Mouse (Mus musculus) olfactory bulb, adult 2 months (tissue): ENCODE data around the gene Lims1. TPM values are rescaled to one million over a fixed set of nuclear protein-coding genes. Genes with fewer than 3 reads are reported as not detected.

Experiments used
- H3K27ac ChIP-seq: fragments of 200-500 bp; 2 replicates; pipeline ENCODE4 v1.5.1; 2012; ENCODE audit warnings: low read depth, low read length; ENCODE audit not compliant: insufficient read depth
- H3K4me1 ChIP-seq: fragments of 200-500 bp; 2 replicates; pipeline ENCODE4 v1.6.1; 2012; ENCODE audit warnings: low read length; ENCODE audit not compliant: control insufficient read depth, insufficient read depth
- H3K4me3 ChIP-seq: fragments of 200-500 bp; 2 replicates; pipeline ENCODE4 v1.5.1; 2012; ENCODE audit warnings: mild to moderate bottlenecking, low read depth, low read length, moderate library complexity; ENCODE audit not compliant: insufficient read depth
- CTCF ChIP-seq: fragments of 200-500 bp; IDR thresholded peaks from 2 replicates; pipeline ENCODE4 v1.5.1; 2012; ENCODE audit warnings: low read depth, mild to moderate bottlenecking, low read length, moderate library complexity; ENCODE audit not compliant: insufficient read depth
- POLR2A ChIP-seq: fragments of 200-500 bp; IDR thresholded peaks from 2 replicates; pipeline ENCODE4 v1.6.1; 2012; ENCODE audit warnings: mild to moderate bottlenecking, low read depth, low read length, moderate library complexity; ENCODE audit not compliant: insufficient read depth
- WGBS: fragments of 180-500 bp; shearing (Covaris S2); methylation state at CpG from one replicate; pipeline ENCODE4 v1.1.7; 2018; 5-methylcytosine and 5-hydroxymethylcytosine counted together
- polyA plus RNA-seq: library from polyadenylated mRNA; stranded (reverse); fragments of >200 nt; gene quantifications from 2 replicates; pipeline ENCODE4 v1.2.4, GENCODE M21; 2012; ENCODE audit warnings: low replicate concordance; ENCODE audit not compliant: missing spikeins, insufficient read depth, insufficient read length

The Lims1 gene
- not detected in 2 replicates for polyA plus RNA-seq

GRCm38 (mm10) chr10:58323028-58323991 lies at the start of gene Lims1:
Gene Lims1, plus strand, starts transcription at chr10:58323466.
- WGBS = under 1% methylated on average over 85 of the region's 86 CpGs
- peak within 1 kb of the TSS; percentile 92 for H3K4me3 ChIP-seq
- TF ChIP-seq CTCF (0 out of 2 replicates have a peak, but pooled peaks have one; percentile 13), POLR2A (peak; percentile 44)
- H3K4me1 ChIP-seq = 0 out of 2 replicates have a peak, but pooled peaks cover 2% of the 10 kb centered on the region
- H3K27ac ChIP-seq = peak within 1 kb of the TSS; percentile 27

GRCm38 (mm10) chr10:58282238-58282637 lies 41.0 kb upstream of the Lims1 start:
- WGBS = 94% methylated on average over 7 of the region's 7 CpGs
- H3K4me1 ChIP-seq = no peaks in the 10 kb centered on the region
- no peak for TF ChIP-seq CTCF

GRCm38 (mm10) chr10:58290742-58291141 lies 32.5 kb upstream of the Lims1 start:
- Histone ChIP-seq H3K4me1 (no peaks in the 10 kb centered on the region), H3K27ac (no peak overlapping the region), H3K4me3 (no peak overlapping the region)
- no peak for TF ChIP-seq POLR2A
- no peak for TF ChIP-seq CTCF
- WGBS = 87% methylated on average over 3 of the region's 3 CpGs

More at GRCm38 (mm10) chr10:58282238-58282637, 41.0 kb upstream of the Lims1 start:
- no peak overlapping the region for H3K27ac ChIP-seq
- no peak overlapping the region for H3K4me3 ChIP-seq

- TF ChIP-seq CTCF (no peak), POLR2A (no peak)
- Histone ChIP-seq H3K4me1 (no peaks in the 10 kb centered on the region), H3K4me3 (no peak overlapping the region), H3K27ac (no peak overlapping the region)
- 93% methylated on average over 3 of the region's 3 CpGs for WGBS
These were observed 29.0 kb upstream of the Lims1 start for GRCm38 (mm10) chr10:58294246-58294645.

- TF ChIP-seq CTCF (no peak), POLR2A (no peak)
- H3K4me3 ChIP-seq = no peak overlapping the region
- 95% methylated on average over 3 of the region's 3 CpGs for WGBS
- no peaks in the 10 kb centered on the region for H3K4me1 ChIP-seq
- H3K27ac ChIP-seq = no peak overlapping the region
These were observed 27.7 kb upstream of the Lims1 start for GRCm38 (mm10) chr10:58295605-58296004.

- Histone ChIP-seq H3K4me1 (no peaks in the 10 kb centered on the region), H3K27ac (no peak overlapping the region), H3K4me3 (no peak overlapping the region)
- no peak for TF ChIP-seq CTCF
- TF ChIP-seq POLR2A = no peak
- 88% methylated on average over 7 of the region's 7 CpGs for WGBS
These were observed 18.3 kb upstream of the Lims1 start for GRCm38 (mm10) chr10:58304996-58305395.

- H3K4me1 ChIP-seq = no peaks in the 10 kb centered on the region
- 88% methylated on average over 3 of the region's 3 CpGs for WGBS
- no peak overlapping the region for H3K4me3 ChIP-seq
- no peak overlapping the region for H3K27ac ChIP-seq
- TF ChIP-seq CTCF (no peak), POLR2A (no peak)
These were observed 16.4 kb upstream of the Lims1 start for GRCm38 (mm10) chr10:58306897-58307296.

- no peak for TF ChIP-seq POLR2A
- TF ChIP-seq CTCF = no peak
- Histone ChIP-seq H3K4me1 (no peaks in the 10 kb centered on the region), H3K27ac (no peak overlapping the region), H3K4me3 (no peak overlapping the region)
- WGBS = 54% methylated on average over 1 of the region's 1 CpGs
These were observed 12.5 kb upstream of the Lims1 start for GRCm38 (mm10) chr10:58310791-58311190.

GRCm38 (mm10) chr10:58312887-58313286 lies 10.4 kb upstream of the Lims1 start:
- 98% methylated on average over 5 of the region's 5 CpGs for WGBS
- TF ChIP-seq CTCF (no peak), POLR2A (no peak)
- no peak overlapping the region for H3K27ac ChIP-seq
- H3K4me1 ChIP-seq = no peaks in the 10 kb centered on the region
- H3K4me3 ChIP-seq = no peak overlapping the region
